Comparison of ENCODE assay signal across 8 mouse cellular contexts in genomic region chr10:67805131-67805530, GRCm38 (mm10).
DNase-seq lines count a peak whose midpoint lies in the region; ATAC-seq and TF ChIP-seq lines count a peak whose summit lies in the region.

No protein-coding gene starts in this region.

- no peaks in the 10 kb centered on the region for H3K36me3 ChIP-seq in liver, embryonic 14.5 days (replicated peaks; ENCODE audit: control insufficient read depth, insufficient read depth, low read depth)
- no peaks in the 10 kb centered on the region for H3K36me3 ChIP-seq in liver, embryonic 12.5 days

- H3K4me3 ChIP-seq in liver, embryonic 14.5 days (ENCODE audit: insufficient read depth in 1 of 2, low read depth in 2 of 2, low read length in 2 of 2) = no peak overlapping the region
- no peak overlapping the region for H3K4me3 ChIP-seq in liver, embryonic 12.5 days

- intact Hi-C loops in gastrocnemius, postnatal 14 days (cut with DNase I; ENCODE audit: low total_unique reads) = no loop called here

- H3K4me1 ChIP-seq in liver, embryonic 14.5 days (replicated peaks; ENCODE audit: control insufficient read depth in 2 of 2, insufficient read depth in 2 of 2, low read length in 1 of 2) = no peaks in the 10 kb centered on the region
- H3K4me1 ChIP-seq in liver, embryonic 12.5 days = no peaks in the 10 kb centered on the region

- H3K27me3 ChIP-seq in liver, embryonic 14.5 days (ENCODE audit: control insufficient read depth, insufficient read depth, low read length) = no peaks in the 10 kb centered on the region
- no peaks in the 10 kb centered on the region for H3K27me3 ChIP-seq in liver, embryonic 12.5 days (replicated peaks)

- no peak for DNase-seq in frontal cortex, postnatal 25 days (ENCODE audit: low spot score in 2 of 2)
- DNase-seq in liver, embryonic 14.5 days (ENCODE audit: low read depth in 3 of 3, low spot score in 3 of 3) = no peak
- DNase-seq in cerebellum, postnatal 25 days = peak; percentile 25 to 38
- peak; percentile 47 for DNase-seq in retina, embryonic 14.5 days (ENCODE audit: low spot score)
- no peak for DNase-seq in gastrocnemius, postnatal 14 days
- no peak for DNase-seq in kidney, adult 18-20 months

- no peak overlapping the region for H3K4me2 ChIP-seq in liver, embryonic 14.5 days (ENCODE audit: low read depth)
- H3K4me2 ChIP-seq in liver, embryonic 12.5 days = no peak overlapping the region

- 34% methylated on average over 4 of the region's 4 CpGs for WGBS in liver, embryonic 14.5 days (ENCODE audit: insufficient replicate concordance)
- 47% methylated on average over 4 of the region's 4 CpGs for WGBS in liver, embryonic 12.5 days (ENCODE audit: insufficient replicate concordance)

- ATAC-seq in frontal cortex, adult (ENCODE audit: low TSS enrichment) = peak; percentile 95
- no peak for ATAC-seq in liver, embryonic 14.5 days (ENCODE audit: insufficient read depth)
- ATAC-seq in liver, embryonic 12.5 days = no peak

- no peak overlapping the region for H3K27ac ChIP-seq in liver, embryonic 14.5 days
- H3K27ac ChIP-seq in liver, embryonic 12.5 days = no peak overlapping the region

- 0 out of 2 replicates have a peak, but pooled peaks have one; percentile 18 for TF ChIP-seq CTCF in liver, embryonic 14.5 days (IDR thresholded peaks at IDR 0.05; ENCODE audit: low read depth)

- H3K9ac ChIP-seq in liver, embryonic 14.5 days (replicated peaks) = no peak overlapping the region
- no peak overlapping the region for H3K9ac ChIP-seq in liver, embryonic 12.5 days

- no peak for TF ChIP-seq EP300 in liver, embryonic 14.5 days (IDR thresholded peaks at IDR 0.05; ENCODE audit: low read depth)

- H3K9me3 ChIP-seq in liver, embryonic 14.5 days (ENCODE audit: control insufficient read depth, low read length) = no peaks in the 10 kb centered on the region; the same call in 1 of the 2 replicates
- peaks cover 10% of the 10 kb centered on the region; the same call in 1 of the 2 replicates for H3K9me3 ChIP-seq in liver, embryonic 12.5 days (replicated peaks)

Comparison
In these comparisons a context has a peak if more than half of its experiments do, and no peak if none do; other contexts are left out.
1. DNase-seq: peak in cerebellum, postnatal 25 days (2 of 2) and retina, embryonic 14.5 days (single experiment); none in frontal cortex, postnatal 25 days (0 of 2), liver, embryonic 14.5 days (0 of 3), gastrocnemius, postnatal 14 days (single experiment) and kidney, adult 18-20 months (single experiment).